Mouse (Mus musculus): ENCODE data around the gene Dcun1d4. TPM values are rescaled to one million over a fixed set of nuclear protein-coding genes. Genes with fewer than 3 reads are reported as not detected.
"Not testable (repeated sequence)": the region's sequence is repeated elsewhere in the genome, so short reads cannot be mapped to it uniquely, and the experiment has no call there.

The Dcun1d4 gene
- polyA plus RNA-seq, 1 experiment from 2014 or later = 2.9 TPM

DNA sequence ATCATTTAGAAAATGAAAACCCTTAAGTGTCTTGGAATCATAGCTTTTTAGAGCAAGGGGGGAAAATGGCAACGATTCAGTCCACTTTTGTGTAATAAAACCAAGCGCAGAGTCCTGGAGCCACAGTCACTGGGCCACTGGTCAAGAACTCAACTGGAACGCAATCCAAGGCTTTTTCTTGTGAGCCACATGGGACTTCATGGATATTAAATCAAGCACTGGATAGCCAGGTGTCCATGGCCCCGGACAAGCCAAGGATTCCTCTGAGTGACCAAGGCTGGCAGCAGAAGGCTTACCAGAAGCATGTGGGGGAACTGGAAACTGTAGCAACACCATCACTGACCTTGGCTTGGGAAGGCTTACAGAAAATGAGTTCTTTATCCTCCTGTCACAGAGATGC lies 93.8 kb downstream of the Dcun1d4 start:
- no peaks in the 10 kb centered on the region for H3K27me3 ChIP-seq
- H3K4me2 ChIP-seq = no peak overlapping the region
- no peak overlapping the region for H3K27ac ChIP-seq
- no peaks in the 10 kb centered on the region for H3K36me3 ChIP-seq
- DNase-seq (no peak), ATAC-seq (ENCODE audit: low read depth) (no peak)
- H3K9ac ChIP-seq = no peak overlapping the region
- H3K9me3 ChIP-seq (replicated peaks) = no peaks in the 10 kb centered on the region
- no peaks in the 10 kb centered on the region for H3K4me1 ChIP-seq (replicated peaks)
- no peak overlapping the region for H3K4me3 ChIP-seq (replicated peaks)
- WGBS (ENCODE audit: insufficient replicate concordance) = 60% methylated on average over 4 of the region's 4 CpGs

DNA sequence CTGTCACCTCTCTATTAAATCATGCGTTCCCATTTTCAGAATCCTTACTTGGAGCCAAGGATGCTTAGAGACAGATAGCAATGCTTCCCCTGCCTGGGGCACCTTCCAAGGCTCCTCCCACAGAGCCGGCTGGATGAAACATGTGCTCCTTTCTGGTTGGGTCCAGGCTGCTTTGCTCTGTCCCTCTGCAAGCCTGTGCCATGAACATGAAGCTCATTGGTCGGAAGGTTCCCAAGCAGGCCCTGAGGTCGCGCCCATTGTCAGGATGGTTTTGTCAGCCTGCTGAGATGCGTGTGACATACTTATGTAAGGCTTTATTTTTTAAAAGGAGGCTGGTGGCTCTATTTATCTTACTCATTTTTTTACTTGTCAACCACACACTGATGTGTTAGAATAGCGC lies 95.9 kb downstream of the Dcun1d4 start:
- Histone ChIP-seq H3K9me3 (replicated peaks) (no peaks in the 10 kb centered on the region), H3K4me3 (replicated peaks) (no peak overlapping the region), H3K9ac (no peak overlapping the region), H3K4me2 (no peak overlapping the region), H3K27ac (no peak overlapping the region), H3K4me1 (replicated peaks) (no peaks in the 10 kb centered on the region), H3K36me3 (no peaks in the 10 kb centered on the region), H3K27me3 (no peaks in the 10 kb centered on the region)
- ATAC-seq (ENCODE audit: low read depth) (no peak), DNase-seq (no peak)
- WGBS (ENCODE audit: insufficient replicate concordance) = 69% methylated on average over 7 of the region's 7 CpGs

DNA sequence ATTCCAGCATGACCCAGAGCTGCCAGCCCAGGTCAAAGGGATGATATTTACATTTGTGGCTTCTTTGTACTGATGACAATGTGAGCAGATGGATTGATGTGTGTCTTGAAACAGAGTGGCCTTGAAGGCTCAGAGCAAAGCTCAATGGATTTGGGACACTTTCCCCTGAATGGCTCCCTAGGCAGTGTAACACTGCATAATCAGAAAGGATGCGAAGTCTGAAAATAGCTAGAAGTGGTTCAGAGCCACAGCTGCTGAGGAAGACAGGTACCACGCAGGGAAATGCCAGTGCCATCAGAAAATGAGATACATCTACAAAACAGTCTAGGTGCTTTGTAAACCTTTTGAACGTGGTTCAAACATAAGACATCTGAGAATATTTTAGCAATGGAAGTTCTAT lies 97.3 kb downstream of the Dcun1d4 start:
- 56% methylated on average over 3 of the region's 3 CpGs for WGBS (ENCODE audit: insufficient replicate concordance)
- H3K4me2 ChIP-seq = no peak overlapping the region

DNA sequence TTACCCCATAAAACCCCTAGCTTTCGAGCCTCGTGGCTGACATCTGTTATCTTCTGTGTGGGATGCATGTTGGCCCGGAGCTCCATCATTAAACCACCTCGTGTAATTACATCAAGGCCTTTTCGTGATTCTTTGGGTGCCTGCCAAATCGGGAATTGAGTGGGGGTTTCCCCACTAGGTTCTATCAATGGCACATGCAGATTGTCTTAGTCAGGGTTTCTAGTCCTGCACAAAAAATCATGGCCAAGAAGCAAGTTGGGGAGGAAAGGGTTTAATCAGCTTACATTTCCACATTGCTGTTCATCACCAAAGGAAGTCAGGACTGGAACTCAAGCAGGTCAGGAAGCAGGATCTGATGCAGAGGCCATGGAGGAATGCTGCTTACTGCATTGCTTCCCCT lies 103.2 kb downstream of the Dcun1d4 start:
- not testable (repeated sequence) for H3K4me2 ChIP-seq; H3K4me1 ChIP-seq (replicated peaks); H3K27ac ChIP-seq; H3K4me3 ChIP-seq (replicated peaks); H3K27me3 ChIP-seq; H3K36me3 ChIP-seq; H3K9me3 ChIP-seq (replicated peaks); ATAC-seq (ENCODE audit: low read depth); H3K9ac ChIP-seq; DNase-seq
- 55% methylated on average over 6 of the region's 6 CpGs for WGBS (ENCODE audit: insufficient replicate concordance)

More for the DNA sequence above, 97.3 kb downstream of the Dcun1d4 start:
- Histone ChIP-seq H3K27me3 (no peaks in the 10 kb centered on the region), H3K27ac (no peak overlapping the region), H3K4me1 (replicated peaks) (no peaks in the 10 kb centered on the region), H3K9me3 (replicated peaks) (no peaks in the 10 kb centered on the region), H3K36me3 (no peaks in the 10 kb centered on the region), H3K4me3 (replicated peaks) (no peak overlapping the region), H3K9ac (no peak overlapping the region)
- DNase-seq (no peak), ATAC-seq (ENCODE audit: low read depth) (no peak)

DNA sequence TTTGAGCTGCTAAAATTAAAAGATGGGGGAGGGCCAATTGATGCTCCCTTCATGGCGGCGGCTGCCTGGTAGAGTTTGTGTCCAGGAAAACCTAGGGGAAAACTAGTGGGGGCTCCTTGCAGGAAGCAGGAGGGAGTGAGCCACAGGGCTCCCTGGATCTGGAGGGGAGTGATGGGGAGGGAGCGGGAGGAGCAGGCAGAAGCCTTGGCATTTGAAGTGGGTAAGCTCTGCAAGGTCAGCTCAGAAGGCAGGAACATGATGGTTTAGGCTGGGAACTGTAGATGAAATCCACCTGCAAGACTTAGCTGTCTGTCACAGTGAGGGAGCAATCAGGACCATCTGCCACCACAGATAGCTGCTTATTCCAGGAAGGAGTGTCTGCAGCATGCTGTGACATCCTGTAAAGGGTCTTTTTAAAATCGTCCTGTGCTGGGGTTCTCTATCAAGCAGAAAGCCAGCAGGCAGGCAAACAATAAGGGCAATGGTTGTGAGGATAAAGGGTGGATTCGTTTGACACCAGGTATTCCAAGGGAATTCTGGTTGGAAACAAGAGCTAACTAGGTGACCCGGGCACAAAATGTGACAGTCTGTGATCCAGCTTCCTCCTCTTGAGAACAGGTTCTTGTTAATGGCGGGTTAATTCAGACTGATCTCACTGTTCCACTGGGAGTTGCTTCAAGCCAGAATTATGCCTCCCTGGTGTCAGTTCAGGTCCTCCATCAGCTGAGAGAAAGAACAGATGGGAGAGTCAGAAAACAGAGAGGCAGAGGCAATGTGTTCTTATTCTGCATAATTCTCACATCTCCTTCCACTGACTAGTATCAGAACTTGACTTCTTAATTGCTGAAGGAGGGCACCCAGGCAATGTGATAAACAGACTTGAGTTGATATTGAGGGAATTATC lies 104.7 kb downstream of the Dcun1d4 start:
- no peak overlapping the region for H3K4me3 ChIP-seq (replicated peaks)
- no peak overlapping the region for H3K4me2 ChIP-seq
- no peak overlapping the region for H3K9ac ChIP-seq
- no peaks in the 10 kb centered on the region for H3K4me1 ChIP-seq (replicated peaks)
- H3K27me3 ChIP-seq = no peaks in the 10 kb centered on the region
- WGBS (ENCODE audit: insufficient replicate concordance) = 33% methylated on average over 7 of the region's 7 CpGs
- H3K36me3 ChIP-seq = no peaks in the 10 kb centered on the region
- no peak overlapping the region for H3K27ac ChIP-seq
- no peak for ATAC-seq (ENCODE audit: low read depth)
- no peak for DNase-seq
- no peaks in the 10 kb centered on the region for H3K9me3 ChIP-seq (replicated peaks)

DNA sequence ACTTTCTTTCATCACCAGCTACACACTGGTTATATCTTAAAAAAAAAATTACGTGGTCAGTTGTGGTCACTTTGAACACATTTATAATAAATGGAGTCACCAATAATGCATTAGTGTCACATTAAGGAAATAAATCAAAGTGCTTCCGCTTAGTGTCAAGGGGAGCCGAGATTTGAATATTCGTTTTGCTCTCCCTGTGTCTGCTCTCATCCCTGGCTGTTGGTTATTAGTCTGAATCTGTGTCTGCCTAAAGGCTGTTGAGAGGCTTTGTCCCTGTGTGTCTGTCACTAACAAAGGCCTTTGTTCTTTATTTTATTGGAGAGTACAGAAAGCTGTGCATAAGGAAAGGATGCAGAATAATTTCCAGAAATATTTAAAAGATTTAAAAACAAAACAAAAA lies 105.8 kb downstream of the Dcun1d4 start:
- Histone ChIP-seq H3K4me2 (no peak overlapping the region), H3K36me3 (no peaks in the 10 kb centered on the region), H3K27me3 (no peaks in the 10 kb centered on the region), H3K9ac (no peak overlapping the region), H3K27ac (no peak overlapping the region), H3K4me3 (replicated peaks) (no peak overlapping the region), H3K4me1 (replicated peaks) (no peaks in the 10 kb centered on the region), H3K9me3 (replicated peaks) (no peaks in the 10 kb centered on the region)
- no peak for DNase-seq
- ATAC-seq (ENCODE audit: low read depth) = no peak
- WGBS (ENCODE audit: insufficient replicate concordance) = 63% methylated on average over 4 of the region's 4 CpGs

DNA sequence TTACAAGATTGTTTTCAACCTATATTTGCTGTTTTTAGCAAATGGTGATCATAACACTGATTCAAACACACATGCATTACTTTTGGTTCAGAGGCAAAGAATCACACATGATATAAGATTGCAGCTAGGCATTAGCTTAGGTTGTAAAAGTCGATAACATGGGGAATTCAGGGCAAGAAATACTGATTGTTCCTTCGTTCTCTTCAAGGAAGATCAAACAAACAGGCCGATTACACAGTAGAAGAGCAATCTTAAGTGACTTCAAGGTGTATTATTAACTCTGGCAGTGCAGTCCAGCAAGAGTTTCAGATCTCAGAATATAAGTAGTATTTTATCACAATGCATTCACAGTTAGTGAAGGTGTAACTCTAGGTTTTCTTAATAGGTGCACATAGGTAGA lies 106.3 kb downstream of the Dcun1d4 start:
- 69% methylated on average over 3 of the region's 3 CpGs for WGBS (ENCODE audit: insufficient replicate concordance)

DNA sequence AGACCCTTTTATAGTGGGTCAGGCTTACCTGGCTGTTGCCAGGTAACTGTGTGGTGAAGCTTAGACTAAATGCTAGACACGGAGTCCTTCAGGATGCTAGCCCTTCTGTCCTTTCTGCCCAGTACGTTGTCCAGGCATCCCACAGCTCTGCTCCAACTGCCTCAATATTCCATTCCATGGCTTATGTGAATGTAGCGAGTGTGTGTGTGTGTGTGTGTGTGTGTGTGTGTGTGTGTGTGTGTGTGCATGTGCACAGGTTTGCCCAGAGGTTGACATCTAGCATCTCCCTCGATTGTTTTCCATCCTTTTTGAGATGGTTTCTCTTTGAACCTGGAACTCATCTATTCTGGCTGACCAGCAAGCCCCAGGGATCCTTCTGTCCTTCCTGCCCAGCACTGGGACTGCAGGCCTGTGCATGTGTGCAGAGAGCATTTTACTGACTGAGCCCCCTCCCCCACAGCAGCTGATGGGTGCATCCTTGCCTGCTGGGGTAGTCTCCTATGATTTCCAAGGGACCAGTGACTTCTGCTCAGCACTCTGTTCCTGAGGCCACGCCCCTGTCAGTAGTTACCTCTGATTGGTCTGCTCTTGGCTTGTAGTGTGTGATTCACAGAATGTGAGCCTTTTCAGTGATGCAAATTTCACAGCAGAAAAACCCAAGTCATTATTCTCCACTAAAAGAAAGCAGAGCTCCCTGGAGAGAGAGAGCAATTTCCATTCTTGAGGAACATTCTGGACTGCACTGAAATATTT lies 118.3 kb downstream of the Dcun1d4 start:
- Histone ChIP-seq H3K4me2 (no peak overlapping the region), H3K27ac (no peak overlapping the region), H3K9me3 (replicated peaks) (no peaks in the 10 kb centered on the region), H3K36me3 (no peaks in the 10 kb centered on the region), H3K4me1 (replicated peaks) (no peaks in the 10 kb centered on the region), H3K4me3 (replicated peaks) (no peak overlapping the region), H3K27me3 (no peaks in the 10 kb centered on the region), H3K9ac (no peak overlapping the region)
- ATAC-seq (ENCODE audit: low read depth) (no peak), DNase-seq (no peak)
- WGBS (ENCODE audit: insufficient replicate concordance) = 50% methylated on average over 5 of the region's 5 CpGs

More for the DNA sequence above, 106.3 kb downstream of the Dcun1d4 start:
- no peak for DNase-seq
- Histone ChIP-seq H3K4me3 (replicated peaks) (no peak overlapping the region), H3K36me3 (no peaks in the 10 kb centered on the region), H3K9me3 (replicated peaks) (no peaks in the 10 kb centered on the region), H3K9ac (no peak overlapping the region), H3K27ac (no peak overlapping the region), H3K4me2 (no peak overlapping the region), H3K27me3 (no peaks in the 10 kb centered on the region), H3K4me1 (replicated peaks) (no peaks in the 10 kb centered on the region)
- ATAC-seq (ENCODE audit: low read depth) = no peak

DNA sequence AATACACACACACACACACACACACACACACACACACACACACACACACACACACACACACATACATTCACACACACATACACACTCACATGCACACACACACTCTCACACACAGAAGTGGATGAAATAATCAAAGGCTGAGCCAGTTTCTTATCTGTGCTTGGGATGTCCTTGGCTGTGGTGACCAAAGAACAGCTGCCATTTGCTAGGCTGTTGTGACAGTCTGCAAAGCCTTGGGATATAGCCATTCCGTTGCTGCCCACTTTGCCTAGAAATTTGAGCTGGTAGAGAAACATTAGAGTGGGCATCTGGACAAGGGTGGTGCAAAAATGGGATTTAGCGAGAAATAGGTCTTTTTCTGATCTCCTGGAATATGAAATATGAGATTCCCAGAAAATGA lies 119.2 kb downstream of the Dcun1d4 start:
- Histone ChIP-seq H3K9ac (no peak overlapping the region), H3K27ac (no peak overlapping the region), H3K36me3 (no peaks in the 10 kb centered on the region), H3K4me2 (no peak overlapping the region), H3K9me3 (replicated peaks) (no peaks in the 10 kb centered on the region), H3K4me3 (replicated peaks) (no peak overlapping the region), H3K4me1 (replicated peaks) (no peaks in the 10 kb centered on the region), H3K27me3 (no peaks in the 10 kb centered on the region)
- DNase-seq (no peak), ATAC-seq (ENCODE audit: low read depth) (no peak)
- WGBS (ENCODE audit: insufficient replicate concordance) = 66% methylated on average over 2 of the region's 2 CpGs

DNA sequence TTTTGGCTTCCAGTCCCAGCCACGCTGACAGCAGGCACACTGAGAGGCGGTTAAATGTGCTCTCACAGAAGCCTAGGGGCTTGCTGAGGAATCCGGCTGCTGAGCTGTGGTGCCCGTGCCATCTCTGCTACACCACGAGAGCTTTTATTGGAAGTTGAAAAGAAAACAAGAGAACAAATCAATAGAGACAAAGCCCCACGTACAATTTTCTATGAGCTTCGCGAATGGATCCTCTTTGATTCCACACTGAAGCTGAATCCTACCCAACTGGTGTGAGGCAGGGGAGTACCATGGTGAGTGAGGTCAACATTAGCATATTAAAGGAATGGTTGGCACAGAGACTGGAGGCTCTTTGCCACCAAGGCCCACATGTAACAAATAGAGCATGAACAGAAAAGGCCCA lies 120.6 kb downstream of the Dcun1d4 start:
- Histone ChIP-seq H3K9me3 (replicated peaks) (no peaks in the 10 kb centered on the region), H3K4me1 (replicated peaks) (no peaks in the 10 kb centered on the region), H3K27ac (no peak overlapping the region), H3K27me3 (no peaks in the 10 kb centered on the region), H3K4me2 (no peak overlapping the region), H3K36me3 (no peaks in the 10 kb centered on the region), H3K9ac (no peak overlapping the region), H3K4me3 (replicated peaks) (no peak overlapping the region)
- DNase-seq = no peak
- WGBS (ENCODE audit: insufficient replicate concordance) = 73% methylated on average over 8 of the region's 8 CpGs
- no peak for ATAC-seq (ENCODE audit: low read depth)

DNA sequence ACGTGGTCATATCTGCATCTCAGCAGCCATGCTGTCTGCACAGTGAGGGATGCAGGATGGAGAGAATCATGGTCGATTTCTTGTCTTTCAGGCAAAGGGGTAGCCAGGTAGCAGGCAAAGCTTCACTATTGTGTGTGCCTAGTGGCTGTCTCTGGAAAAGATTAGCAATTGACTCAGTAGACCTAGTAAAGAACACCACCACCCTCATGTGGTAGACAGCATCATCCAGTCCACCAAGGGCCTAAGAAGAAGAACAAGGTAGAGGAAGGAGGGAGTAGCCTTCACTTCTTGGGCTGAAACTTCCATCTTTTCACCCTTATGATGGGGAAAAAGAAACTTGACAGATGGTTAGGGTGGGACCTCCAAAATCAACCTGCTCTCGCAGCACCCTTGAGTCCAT lies 122.1 kb downstream of the Dcun1d4 start:
- 46% methylated on average over 3 of the region's 3 CpGs for WGBS (ENCODE audit: insufficient replicate concordance)
- no peak overlapping the region for H3K4me2 ChIP-seq
- no peak overlapping the region for H3K9ac ChIP-seq
- H3K27me3 ChIP-seq = no peaks in the 10 kb centered on the region
- no peaks in the 10 kb centered on the region for H3K9me3 ChIP-seq (replicated peaks)
- no peak for DNase-seq
- ATAC-seq (ENCODE audit: low read depth) = no peak
- H3K27ac ChIP-seq = no peak overlapping the region
- H3K36me3 ChIP-seq = no peaks in the 10 kb centered on the region
- H3K4me1 ChIP-seq (replicated peaks) = no peaks in the 10 kb centered on the region
- no peak overlapping the region for H3K4me3 ChIP-seq (replicated peaks)
